Mouse (Mus musculus): ENCODE results near the gene Opa1. TPM values are rescaled to one million over a fixed set of nuclear protein-coding genes. Genes with fewer than 3 reads are reported as not detected.

Opa1 gene
- polyA plus RNA-seq, 1 experiment: 50.3 TPM

DNA sequence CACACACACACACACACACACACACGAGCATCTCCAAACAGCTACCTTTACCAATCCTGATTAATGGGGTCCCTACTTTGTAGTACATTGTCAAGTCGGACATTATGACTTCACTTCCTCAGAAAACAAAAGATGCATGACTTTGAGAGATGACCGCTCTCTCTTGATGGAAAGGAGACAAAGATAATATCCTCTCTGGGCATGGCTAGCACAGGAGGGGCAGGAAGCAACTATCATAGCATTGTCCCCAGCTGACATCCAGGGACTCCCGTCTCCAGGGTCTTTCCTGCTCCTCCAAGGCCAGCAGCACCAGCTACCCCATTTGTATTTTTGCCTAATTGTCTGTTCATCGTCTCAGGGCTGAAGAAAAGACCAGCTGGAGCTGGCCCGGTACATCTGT, 107.0 kb downstream of the Opa1 start:
- H3K27ac ChIP-seq (ENCODE audit: insufficient read depth, low read length): no peak overlapping the region

DNA sequence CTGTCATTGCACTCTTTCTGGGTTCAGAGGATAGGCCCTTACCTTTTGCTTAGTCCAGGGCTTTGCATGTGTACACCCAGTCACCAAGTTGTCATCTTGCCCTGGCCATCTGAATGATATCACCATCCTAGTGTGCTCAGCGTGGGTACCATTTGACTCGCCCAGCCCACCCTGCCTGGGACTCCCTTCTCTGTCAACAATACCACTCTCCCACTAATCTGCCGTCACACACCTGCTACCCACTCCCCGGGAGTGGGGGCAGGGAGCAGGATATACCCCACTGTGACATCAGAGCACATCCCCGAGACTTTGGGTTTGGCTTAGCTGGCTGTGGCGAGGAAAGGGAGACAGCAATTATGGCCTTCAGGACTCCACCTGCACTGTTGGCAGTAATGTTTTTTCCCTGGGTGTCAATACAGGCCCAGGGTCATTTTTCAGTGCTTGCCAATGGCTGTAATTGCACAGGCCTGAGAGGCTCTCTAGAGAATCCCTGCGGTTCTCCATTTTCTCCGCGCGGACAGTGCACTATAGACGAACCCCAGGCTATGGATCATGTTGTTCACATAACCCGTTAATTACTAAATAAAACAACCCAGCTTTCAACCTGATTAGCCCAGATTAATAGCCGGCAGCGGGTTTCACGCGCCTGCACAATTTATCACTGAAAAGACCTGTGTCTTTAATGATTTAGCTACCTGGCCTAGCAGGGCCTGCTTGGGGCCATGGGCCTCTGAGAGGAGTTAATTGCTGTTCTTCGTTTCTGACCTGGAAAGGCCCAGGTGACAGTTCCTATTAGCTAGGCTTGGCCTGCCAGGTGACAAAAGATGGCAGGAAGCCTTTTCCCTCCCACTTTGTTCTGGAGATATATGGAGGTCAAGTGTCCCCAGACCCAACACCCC, 109.1 kb downstream of the Opa1 start:
- Histone ChIP-seq H3K4me1 (ENCODE audit: control insufficient read depth, insufficient read depth, low read length) (no peaks in the 10 kb centered on the region), H3K4me3 (ENCODE audit: insufficient read depth, low read length) (no peak overlapping the region), H3K27ac (ENCODE audit: insufficient read depth, low read length) (no peak overlapping the region)
- TF ChIP-seq POLR2A (IDR thresholded peaks at IDR 0.05; ENCODE audit: low read depth, low read length): no peak
- TF ChIP-seq CTCF (IDR thresholded peaks at IDR 0.05; ENCODE audit: borderline replicate concordance, insufficient read depth, low read length): no peak

More for the DNA sequence above, 107.0 kb downstream of the Opa1 start:
- no peaks in the 10 kb centered on the region for H3K4me1 ChIP-seq (ENCODE audit: control insufficient read depth, insufficient read depth, low read length)
- no peak overlapping the region for H3K4me3 ChIP-seq (ENCODE audit: insufficient read depth, low read length)
- TF ChIP-seq CTCF (IDR thresholded peaks at IDR 0.05; ENCODE audit: borderline replicate concordance, insufficient read depth, low read length): no peak
- TF ChIP-seq POLR2A (IDR thresholded peaks at IDR 0.05; ENCODE audit: low read depth, low read length): no peak

- H3K4me3 ChIP-seq (ENCODE audit: insufficient read depth, low read length): no peak overlapping the region
- TF ChIP-seq CTCF (IDR thresholded peaks at IDR 0.05; ENCODE audit: borderline replicate concordance, insufficient read depth, low read length) (no peak), POLR2A (IDR thresholded peaks at IDR 0.05; ENCODE audit: low read depth, low read length) (no peak)
- H3K27ac ChIP-seq (ENCODE audit: insufficient read depth, low read length): no peak overlapping the region
- no peaks in the 10 kb centered on the region for H3K4me1 ChIP-seq (ENCODE audit: control insufficient read depth, insufficient read depth, low read length)
These were observed 110.2 kb downstream of the Opa1 start for GRCm38 (mm10) chr16:29689187-29689819.

DNA sequence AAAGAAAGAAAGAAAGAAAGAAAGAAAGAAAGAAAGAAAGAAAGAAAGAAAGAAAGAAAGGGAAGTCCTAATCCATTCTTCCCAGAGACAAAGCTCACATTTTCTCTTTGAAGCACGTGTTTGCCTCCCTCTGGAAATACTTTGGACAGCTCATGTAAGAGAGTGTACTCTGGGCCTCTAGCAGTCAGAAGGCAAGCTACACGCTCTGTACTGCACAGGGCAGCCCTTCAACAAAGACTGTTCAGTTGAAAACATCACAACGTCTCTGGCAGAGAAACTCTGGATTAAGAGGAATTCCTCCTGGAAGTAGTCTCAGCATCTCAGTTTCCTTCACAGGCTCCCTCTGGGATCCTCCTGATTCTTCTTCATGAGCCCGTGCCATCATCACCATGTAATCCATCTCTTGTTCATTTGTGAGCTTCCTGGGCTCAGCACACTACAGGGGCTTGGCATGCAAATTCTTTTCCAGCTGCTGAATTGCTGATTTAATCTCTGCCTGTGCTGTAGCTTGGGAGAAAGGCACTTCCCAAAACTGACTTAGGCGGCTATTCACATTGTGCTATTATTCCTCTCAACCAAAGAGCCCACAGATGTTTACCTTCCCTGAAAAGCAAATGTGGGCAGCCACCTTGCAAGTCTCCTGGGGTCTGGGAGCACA, 114.0 kb downstream of the Opa1 start:
- Histone ChIP-seq H3K4me3 (ENCODE audit: insufficient read depth, low read length) (no peak overlapping the region), H3K4me1 (ENCODE audit: control insufficient read depth, insufficient read depth, low read length) (no peaks in the 10 kb centered on the region), H3K27ac (ENCODE audit: insufficient read depth, low read length) (no peak overlapping the region)
- no peak for TF ChIP-seq POLR2A (IDR thresholded peaks at IDR 0.05; ENCODE audit: low read depth, low read length)
- no peak for TF ChIP-seq CTCF (IDR thresholded peaks at IDR 0.05; ENCODE audit: borderline replicate concordance, insufficient read depth, low read length)

DNA sequence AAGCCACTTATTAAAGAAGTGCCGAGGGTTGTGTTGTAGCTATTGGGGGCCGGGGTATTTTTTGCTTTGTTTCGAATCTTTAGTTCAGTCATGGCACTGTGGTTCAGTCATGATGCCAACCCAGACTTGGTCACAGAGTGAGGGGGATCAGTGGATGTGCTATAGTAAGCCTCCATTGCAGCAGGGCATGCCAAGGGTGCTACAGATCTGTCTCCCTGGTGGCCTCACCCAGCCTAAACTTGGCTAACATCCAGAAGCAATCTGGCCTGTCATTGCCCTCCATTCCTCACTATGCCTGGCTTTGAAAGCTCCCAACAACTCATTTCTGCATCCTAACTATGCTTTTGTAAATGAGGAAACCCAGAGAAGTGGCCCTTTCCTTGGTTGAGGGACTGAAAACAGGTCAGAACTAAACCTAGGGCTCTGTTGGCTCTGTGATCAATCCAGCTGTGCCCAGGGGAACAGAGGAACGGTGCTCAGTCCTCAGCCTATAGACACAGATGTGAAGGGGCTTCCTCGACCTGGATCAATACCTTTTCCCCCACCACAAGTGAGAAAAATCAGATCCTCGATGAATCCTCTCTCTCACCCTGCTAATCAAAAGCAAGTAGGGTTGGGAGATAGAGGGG, 114.8 kb downstream of the Opa1 start:
- Histone ChIP-seq H3K4me3 (ENCODE audit: insufficient read depth, low read length) (no peak overlapping the region), H3K4me1 (ENCODE audit: control insufficient read depth, insufficient read depth, low read length) (no peaks in the 10 kb centered on the region), H3K27ac (ENCODE audit: insufficient read depth, low read length) (no peak overlapping the region)
- TF ChIP-seq CTCF (IDR thresholded peaks at IDR 0.05; ENCODE audit: borderline replicate concordance, insufficient read depth, low read length) (no peak), POLR2A (IDR thresholded peaks at IDR 0.05; ENCODE audit: low read depth, low read length) (no peak)

GRCm38 (mm10) chr16:29694420-29694959, 115.4 kb downstream of the Opa1 start:
- TF ChIP-seq POLR2A (IDR thresholded peaks at IDR 0.05; ENCODE audit: low read depth, low read length) (no peak), CTCF (IDR thresholded peaks at IDR 0.05; ENCODE audit: borderline replicate concordance, insufficient read depth, low read length) (no peak)
- Histone ChIP-seq H3K4me1 (ENCODE audit: control insufficient read depth, insufficient read depth, low read length) (no peaks in the 10 kb centered on the region), H3K27ac (ENCODE audit: insufficient read depth, low read length) (no peak overlapping the region), H3K4me3 (ENCODE audit: insufficient read depth, low read length) (no peak overlapping the region)

Other genes with a start within 250 kb of the Opa1 start
- not detected in 2 replicates for gene Atp13a5, start 200.6 kb upstream of the Opa1 start, polyA plus RNA-seq (2011; ENCODE audit: insufficient read length, low read depth, missing spikeins)
- gene Atp13a4, start 34.5 kb upstream of the Opa1 start, polyA plus RNA-seq (2011; ENCODE audit: insufficient read length, low read depth, missing spikeins): not detected in 2 replicates